Mouse (Mus musculus) lung, adult 2 months (tissue): ENCODE data around the gene Lcp2. TPM values are rescaled to one million over a fixed set of nuclear protein-coding genes. Genes with fewer than 3 reads are reported as not detected.
"Not testable (repeated sequence)": the region's sequence is repeated elsewhere in the genome, so short reads cannot be mapped to it uniquely, and the experiment has no call there.

Experiments used
- DNase-seq: peaks from one replicate; pipeline ENCODE4 v3.0.0; 2022
- H3K4me1 ChIP-seq: fragments of 200-500 bp; 2 replicates; pipeline ENCODE4 v1.6.1; 2011; ENCODE audit warnings: low read length; ENCODE audit not compliant: control insufficient read depth, insufficient read depth
- H3K4me3 ChIP-seq: fragments of 200-500 bp; replicated peaks from 2 replicates; pipeline ENCODE3; 2011; ENCODE audit warnings: low read depth, mild to moderate bottlenecking, control low read depth, low read length; ENCODE audit errors: extremely low read depth
- CTCF ChIP-seq: fragments of 200-500 bp; IDR thresholded peaks from 2 replicates; pipeline ENCODE4 v1.5.1; 2011; ENCODE audit warnings: mild to moderate bottlenecking, low read length, control low read depth; ENCODE audit not compliant: insufficient read depth
- POLR2A ChIP-seq: fragments of 200-500 bp; IDR thresholded peaks from 2 replicates; pipeline ENCODE4 v1.6.1; 2011; ENCODE audit warnings: low read depth, mild to moderate bottlenecking, control low read depth, low read length, borderline replicate concordance; ENCODE audit errors: extremely low read depth
- WGBS: fragments of 180-500 bp; shearing (Covaris S2); methylation state at CpG from one replicate; pipeline ENCODE4 v1.1.7; 2018; 5-methylcytosine and 5-hydroxymethylcytosine counted together
- polyA plus RNA-seq: library from polyadenylated mRNA; depleted of rRNA; stranded (reverse); fragments of >200 nt; gene quantifications from 2 replicates; pipeline ENCODE4 v1.2.3, GENCODE M21; 2012; rRNA removed

The Lcp2 gene
- polyA plus RNA-seq, 1 experiment, result 9.1 TPM

DNA sequence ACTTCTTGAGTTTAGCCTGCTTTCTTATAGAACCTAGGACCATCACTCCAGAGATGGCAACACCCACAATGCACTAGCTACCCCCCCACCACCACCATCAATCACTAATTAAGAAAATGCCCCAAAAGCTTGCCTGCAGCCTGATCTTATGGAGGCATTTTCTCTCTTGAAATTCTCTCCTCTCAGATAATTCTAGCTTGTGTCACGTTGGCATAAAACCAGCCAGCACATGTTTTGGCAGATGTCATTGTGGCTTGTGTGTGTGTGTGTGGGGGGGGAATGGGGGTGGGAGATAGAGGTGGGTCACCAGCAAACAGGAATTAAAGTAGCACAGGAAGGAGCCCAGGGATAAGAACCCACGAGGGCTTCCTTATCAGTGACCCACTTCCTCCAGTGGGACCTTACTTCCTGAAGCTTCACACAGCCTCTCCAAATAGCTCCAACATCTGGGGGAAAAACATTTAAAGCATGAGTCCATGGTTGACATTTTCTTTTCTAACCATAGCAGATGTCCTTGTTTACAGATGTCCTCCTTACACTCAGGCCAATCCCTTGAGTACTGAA is 69.9 kb downstream of the Lcp2 start:
- TF ChIP-seq POLR2A, result no peak
- no peak for TF ChIP-seq CTCF
- H3K4me3 ChIP-seq, result no peak overlapping the region
- 10% methylated on average over 2 of the region's 2 CpGs for WGBS
- no peaks in the 10 kb centered on the region for H3K4me1 ChIP-seq
- DNase-seq, result no peak

DNA sequence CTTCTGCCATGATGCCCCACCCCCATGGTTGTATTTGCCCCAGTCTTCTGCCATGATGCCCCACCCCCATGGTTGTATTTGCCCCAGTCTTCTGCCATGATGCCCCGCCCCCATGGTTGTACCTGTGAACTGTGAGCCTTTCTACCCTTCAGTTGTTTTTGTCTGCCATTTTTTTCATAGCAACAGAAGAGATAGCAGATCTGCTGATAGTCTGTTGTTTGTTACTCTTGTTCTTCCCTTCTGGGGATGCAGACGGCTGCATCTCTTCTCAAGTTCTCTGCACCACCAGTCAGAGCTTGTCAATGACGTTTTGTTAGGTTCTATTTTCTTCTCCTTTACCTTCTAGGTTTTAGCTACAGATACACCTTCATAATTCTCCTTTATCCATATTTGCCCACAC is 70.9 kb downstream of the Lcp2 start:
- no peaks in the 10 kb centered on the region for H3K4me1 ChIP-seq
- TF ChIP-seq CTCF (no peak), POLR2A (no peak)
- WGBS, result 75% methylated on average over 3 of the region's 3 CpGs
- no peak for DNase-seq
- no peak overlapping the region for H3K4me3 ChIP-seq

DNA sequence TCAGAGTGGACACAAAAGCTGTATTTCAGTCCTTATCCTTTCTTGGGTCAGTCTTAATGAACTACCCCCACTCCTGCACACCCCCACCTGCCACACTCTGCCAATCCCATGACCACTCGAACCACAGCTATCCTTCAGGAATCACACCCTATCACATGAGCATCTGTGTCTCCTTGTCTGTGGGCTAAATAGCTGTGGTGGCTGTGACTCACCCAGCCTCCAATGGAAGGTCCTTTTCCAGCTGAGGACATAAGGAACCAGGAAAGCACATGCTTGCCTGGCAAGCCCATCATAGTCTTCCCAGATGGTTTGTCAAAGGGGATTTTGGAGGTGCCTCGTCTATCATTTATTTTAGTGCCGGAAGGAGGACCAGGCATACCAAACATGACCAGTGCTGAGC is 71.6 kb downstream of the Lcp2 start:
- no peak for DNase-seq
- 73% methylated on average over 3 of the region's 3 CpGs for WGBS
- no peak for TF ChIP-seq CTCF
- TF ChIP-seq POLR2A, result no peak
- H3K4me3 ChIP-seq, result no peak overlapping the region
- no peaks in the 10 kb centered on the region for H3K4me1 ChIP-seq

DNA sequence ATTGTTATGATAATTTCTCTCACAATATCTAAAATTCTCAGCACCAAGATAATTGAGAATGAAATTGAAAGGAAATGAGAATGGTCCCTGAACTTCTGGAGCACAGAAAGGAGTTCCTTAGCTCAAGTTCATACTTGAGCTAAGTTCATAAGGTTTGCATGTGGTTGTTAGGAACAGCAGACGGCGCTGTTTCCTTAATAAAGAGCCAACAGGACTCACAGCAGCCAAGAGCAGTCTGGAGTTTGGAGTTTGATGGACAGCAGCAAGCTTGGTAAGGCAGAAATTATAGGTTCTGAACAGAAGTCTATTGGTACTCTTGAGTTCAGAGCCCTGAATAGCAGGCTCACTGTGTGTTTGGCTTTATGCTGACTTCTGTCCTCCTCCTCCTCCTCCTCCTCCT is 76.4 kb downstream of the Lcp2 start:
- no peak for DNase-seq
- TF ChIP-seq CTCF, result no peak
- TF ChIP-seq POLR2A, result no peak
- WGBS, result 21% methylated on average over 2 of the region's 2 CpGs
- no peaks in the 10 kb centered on the region for H3K4me1 ChIP-seq
- H3K4me3 ChIP-seq, result no peak overlapping the region

DNA sequence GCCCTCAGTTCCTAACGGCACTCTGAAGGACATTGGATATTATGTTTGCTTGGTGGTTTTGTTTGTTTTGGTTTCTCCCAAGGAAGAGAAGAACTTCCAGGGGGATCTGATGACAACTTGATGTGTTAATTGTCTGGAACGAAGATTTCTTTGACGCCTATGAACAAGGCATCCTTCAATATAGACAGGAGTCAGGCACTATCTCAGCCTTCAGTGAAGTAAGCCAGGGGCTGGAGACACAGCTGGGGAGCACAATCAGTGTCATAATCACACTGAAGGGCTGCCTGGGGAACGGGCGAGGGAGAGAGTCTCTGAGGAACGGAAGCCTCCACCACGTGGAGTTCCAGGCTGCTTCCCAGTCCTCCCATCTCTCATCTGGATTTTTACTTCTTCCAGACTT is 78.1 kb downstream of the Lcp2 start:
- H3K4me3 ChIP-seq, result no peak overlapping the region
- no peaks in the 10 kb centered on the region for H3K4me1 ChIP-seq
- no peak for DNase-seq
- 33% methylated on average over 7 of the region's 7 CpGs for WGBS
- TF ChIP-seq CTCF (no peak), POLR2A (no peak)

DNA sequence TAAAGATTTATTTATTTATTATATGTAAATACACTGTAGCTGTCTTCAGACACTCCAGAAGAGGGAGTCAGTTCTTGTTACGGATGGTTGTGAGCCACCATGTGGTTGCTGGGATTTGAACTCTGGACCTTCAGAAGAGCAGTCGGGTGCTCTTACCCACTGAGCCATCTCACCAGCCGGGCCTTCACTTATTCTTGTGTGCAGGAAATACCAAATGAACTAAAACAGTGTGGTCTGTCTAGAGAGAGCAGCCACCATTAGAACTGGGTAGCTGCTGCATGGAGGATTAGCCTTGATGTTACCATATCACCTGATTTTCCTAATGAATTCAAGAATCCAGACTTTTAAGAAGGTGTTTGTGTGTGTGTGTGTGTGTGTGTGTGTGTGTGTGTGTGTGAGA is 79.0 kb downstream of the Lcp2 start:
- H3K4me3 ChIP-seq, result not testable (repeated sequence)
- 69% methylated on average over 3 of the region's 3 CpGs for WGBS

DNA sequence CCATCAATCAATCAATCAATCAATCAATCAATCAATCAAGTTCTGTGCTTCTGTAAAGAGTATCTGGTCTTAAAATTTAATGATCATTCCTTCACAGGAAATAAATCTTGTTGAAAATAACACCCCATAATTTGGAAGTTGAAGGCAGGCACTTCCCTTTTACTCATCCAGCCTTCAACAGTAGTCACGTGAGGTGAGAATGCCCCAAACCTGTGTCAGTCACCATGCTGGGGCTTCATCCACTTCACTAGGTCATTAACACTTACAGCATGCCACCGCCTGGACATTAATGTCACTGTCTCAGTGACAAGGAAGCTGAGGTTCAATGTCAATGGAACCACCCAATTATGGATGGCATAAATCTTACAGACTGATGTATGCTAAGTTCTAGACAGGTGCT is 81.7 kb downstream of the Lcp2 start:
- WGBS, result 80% methylated on average over 2 of the region's 2 CpGs
- TF ChIP-seq POLR2A (no peak), CTCF (no peak)
- DNase-seq, result no peak
- no peak overlapping the region for H3K4me3 ChIP-seq
- H3K4me1 ChIP-seq, result no peaks in the 10 kb centered on the region

More for the DNA sequence above, 79.0 kb downstream of the Lcp2 start:
- not testable (repeated sequence) for DNase-seq, H3K4me1 ChIP-seq

DNA sequence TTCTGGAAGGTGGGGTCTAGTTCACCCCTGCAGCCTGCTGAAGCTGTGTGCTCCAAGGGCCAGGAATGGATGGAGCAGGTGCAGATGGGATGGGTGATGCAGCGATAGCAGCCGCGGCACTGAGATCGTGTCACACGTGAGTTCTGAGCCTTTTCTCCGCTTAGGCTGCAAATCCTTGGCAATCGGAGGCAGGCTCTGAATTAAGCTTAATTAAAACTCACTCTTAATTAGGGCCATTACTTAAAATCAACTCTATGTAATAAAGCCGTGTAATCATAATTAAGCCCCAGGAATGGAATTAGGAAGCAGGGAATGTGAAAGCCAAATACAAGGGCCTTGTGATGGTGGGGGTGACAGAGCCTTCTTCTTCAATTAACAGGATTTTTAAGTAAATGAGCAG is 92.6 kb downstream of the Lcp2 start:
- DNase-seq, result no peak
- 92% methylated on average over 8 of the region's 8 CpGs for WGBS
- TF ChIP-seq POLR2A, result no peak
- no peak for TF ChIP-seq CTCF
- no peaks in the 10 kb centered on the region for H3K4me1 ChIP-seq
- no peak overlapping the region for H3K4me3 ChIP-seq

Other genes starting within 250 kb of the Lcp2 start
- gene Kcnmb1, start 83.9 kb upstream of the Lcp2 start, polyA plus RNA-seq, result 1.9 and 3.6 TPM in 2 replicates
- gene Kcnip1, start 53.8 kb upstream of the Lcp2 start, polyA plus RNA-seq, result 0.08 and 0.13 TPM in 2 replicates
- gene 4930469K13Rik, start 51.6 kb downstream of the Lcp2 start, polyA plus RNA-seq, result not detected in 2 replicates
- gene Foxi1, start 161.2 kb downstream of the Lcp2 start, polyA plus RNA-seq, result 0.07 TPM in 1 of 2 replicates, not detected in the other